Mouse (Mus musculus): ENCODE results near the gene Crym. TPM values are rescaled to one million over a fixed set of nuclear protein-coding genes. Genes with fewer than 3 reads are reported as not detected.
A peak's percentile ranks its signal among the peaks of the same experiment; 100 is the strongest.

Crym gene
- polyA plus RNA-seq, 1 experiment from 2014 or later = 0.44 TPM

- Histone ChIP-seq H3K4me1 (replicated peaks) (0 out of 2 replicates have a peak, but pooled peaks cover 3% of the 10 kb centered on the region), H3K27ac (no peak overlapping the region; the same call in 1 of the 2 replicates), H3K4me3 (replicated peaks) (no peak overlapping the region), H3K9me3 (replicated peaks) (no peaks in the 10 kb centered on the region), H3K9ac (no peak overlapping the region), H3K27me3 (no peaks in the 10 kb centered on the region), H3K36me3 (no peaks in the 10 kb centered on the region), H3K4me2 (no peak overlapping the region)
- DNase-seq (no peak), ATAC-seq (ENCODE audit: low read depth) (no peak)
- 68% methylated on average over 5 of the region's 5 CpGs for WGBS (ENCODE audit: insufficient replicate concordance)
These were observed 13.0 kb downstream of the Crym start for GRCm38 (mm10) chr7:120188946-120189345.

GRCm38 (mm10) chr7:120182891-120183290, 19.0 kb downstream of the Crym start:
- no peak overlapping the region for H3K27ac ChIP-seq
- H3K27me3 ChIP-seq = no peaks in the 10 kb centered on the region
- no peak overlapping the region for H3K4me3 ChIP-seq (replicated peaks)
- no peak for DNase-seq
- ATAC-seq (ENCODE audit: low read depth) = no peak
- no peaks in the 10 kb centered on the region for H3K9me3 ChIP-seq (replicated peaks)
- no peak overlapping the region for H3K4me2 ChIP-seq
- no peak overlapping the region for H3K9ac ChIP-seq
- no peaks in the 10 kb centered on the region for H3K36me3 ChIP-seq
- no peaks in the 10 kb centered on the region for H3K4me1 ChIP-seq (replicated peaks)

DNA sequence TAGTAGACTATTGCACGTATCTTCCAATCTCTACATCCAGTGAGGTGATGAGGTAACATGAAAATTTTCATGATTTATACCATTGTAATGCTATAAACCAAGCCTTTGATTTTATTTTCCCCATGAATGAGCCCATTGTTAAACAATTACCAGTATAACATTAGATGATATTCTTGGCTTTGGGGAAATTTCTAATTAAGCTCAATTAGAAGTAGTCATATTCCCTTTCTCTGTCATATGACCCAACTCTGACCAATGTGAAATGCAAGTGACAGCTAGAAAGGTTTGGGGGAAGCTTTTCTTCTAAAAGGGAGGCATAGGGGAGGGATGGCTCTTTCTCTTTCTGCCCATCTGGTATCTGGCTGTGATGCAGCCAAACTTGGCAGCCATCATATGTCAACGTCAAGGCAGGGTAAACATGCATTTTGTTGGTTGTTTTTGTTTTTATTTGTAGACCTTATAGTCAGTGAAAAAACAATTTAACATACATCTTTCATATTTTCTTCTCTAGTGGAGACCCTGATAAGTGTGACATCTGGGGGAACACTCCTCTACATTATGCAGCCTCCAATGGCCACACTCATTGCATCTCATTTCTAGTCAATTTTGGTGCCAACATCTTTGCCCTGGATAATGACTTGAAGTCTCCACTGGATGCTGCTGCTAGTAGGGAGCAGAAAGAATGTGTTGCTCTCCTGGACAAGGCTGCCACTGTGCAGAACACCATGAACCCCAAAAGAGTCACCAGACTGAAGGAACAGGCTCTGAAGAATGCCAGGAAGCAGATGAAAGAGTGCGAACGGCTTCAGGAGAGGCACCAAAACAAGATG, 20.3 kb downstream of the Crym start:
- Histone ChIP-seq H3K4me3 (replicated peaks) (no peak overlapping the region), H3K9ac (no peak overlapping the region), H3K27ac (no peak overlapping the region), H3K4me1 (replicated peaks) (no peaks in the 10 kb centered on the region), H3K4me2 (no peak overlapping the region), H3K27me3 (no peaks in the 10 kb centered on the region), H3K9me3 (replicated peaks) (no peaks in the 10 kb centered on the region), H3K36me3 (no peaks in the 10 kb centered on the region)
- WGBS (ENCODE audit: insufficient replicate concordance) = 85% methylated on average over 4 of the region's 4 CpGs
- DNase-seq = no peak
- ATAC-seq (ENCODE audit: low read depth) = no peak

- ATAC-seq (ENCODE audit: low read depth) (no peak), DNase-seq (no peak)
- Histone ChIP-seq H3K4me3 (replicated peaks) (no peak overlapping the region), H3K9ac (no peak overlapping the region), H3K36me3 (no peaks in the 10 kb centered on the region), H3K9me3 (replicated peaks) (no peaks in the 10 kb centered on the region), H3K27me3 (no peaks in the 10 kb centered on the region), H3K27ac (no peak overlapping the region), H3K4me2 (no peak overlapping the region), H3K4me1 (replicated peaks) (no peaks in the 10 kb centered on the region)
- 56% methylated on average over 5 of the region's 5 CpGs for WGBS (ENCODE audit: insufficient replicate concordance)
These were observed 21.4 kb downstream of the Crym start for GRCm38 (mm10) chr7:120180547-120180946.

DNA sequence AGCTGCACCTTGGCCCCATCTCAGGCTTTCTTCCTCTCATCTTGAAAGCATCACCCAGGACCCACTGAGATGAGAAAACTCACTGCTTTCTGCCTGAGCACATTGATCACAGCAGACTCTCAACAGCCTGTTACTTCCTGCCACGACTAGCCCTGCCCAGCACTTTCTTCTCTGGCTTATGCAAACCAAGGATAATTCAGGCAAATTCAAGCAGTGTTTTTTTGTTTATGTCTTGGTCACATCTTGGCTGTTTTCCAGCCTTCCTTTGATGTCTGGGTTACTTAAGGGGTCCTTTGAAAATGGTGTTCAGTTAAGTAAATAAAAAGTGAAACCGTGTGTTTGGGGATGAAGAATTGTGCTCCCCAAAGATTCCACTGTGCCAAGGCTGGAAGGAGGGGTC, 23.0 kb downstream of the Crym start:
- ATAC-seq (ENCODE audit: low read depth) = no peak
- Histone ChIP-seq H3K9ac (no peak overlapping the region), H3K4me3 (replicated peaks) (no peak overlapping the region), H3K4me1 (replicated peaks) (no peaks in the 10 kb centered on the region), H3K4me2 (no peak overlapping the region), H3K27me3 (no peaks in the 10 kb centered on the region), H3K27ac (no peak overlapping the region), H3K9me3 (replicated peaks) (no peaks in the 10 kb centered on the region), H3K36me3 (no peaks in the 10 kb centered on the region)
- WGBS (ENCODE audit: insufficient replicate concordance) = 12% methylated on average over 2 of the region's 2 CpGs
- DNase-seq = no peak

- Histone ChIP-seq H3K4me2 (no peak overlapping the region), H3K27me3 (no peaks in the 10 kb centered on the region), H3K4me1 (replicated peaks) (no peaks in the 10 kb centered on the region; the same call in 1 of the 2 replicates), H3K36me3 (no peaks in the 10 kb centered on the region), H3K27ac (no peak overlapping the region), H3K9ac (no peak overlapping the region), H3K4me3 (replicated peaks) (no peak overlapping the region), H3K9me3 (replicated peaks) (no peaks in the 10 kb centered on the region)
- no peak for ATAC-seq (ENCODE audit: low read depth)
- no peak for DNase-seq
- 58% methylated on average over 3 of the region's 3 CpGs for WGBS (ENCODE audit: insufficient replicate concordance)
These were observed 24.3 kb downstream of the Crym start for GRCm38 (mm10) chr7:120177611-120178010.

- Histone ChIP-seq H3K4me2 (peak overlapping the region; percentile 44), H3K4me1 (replicated peaks) (no peaks in the 10 kb centered on the region; the same call in 1 of the 2 replicates), H3K27ac (no peak overlapping the region), H3K27me3 (no peaks in the 10 kb centered on the region), H3K9me3 (replicated peaks) (no peaks in the 10 kb centered on the region), H3K9ac (peak overlapping the region; percentile 49), H3K36me3 (no peaks in the 10 kb centered on the region), H3K4me3 (replicated peaks) (peak overlapping the region; percentile 45)
- DNase-seq (no peak), ATAC-seq (ENCODE audit: low read depth) (peak; percentile 36; the same call in 1 of the 2 replicates)
- WGBS (ENCODE audit: insufficient replicate concordance) = 55% methylated on average over 11 of the region's 11 CpGs
These were observed 27.0 kb downstream of the Crym start for GRCm38 (mm10) chr7:120174723-120175504.

- 61% methylated on average over 10 of the region's 10 CpGs for WGBS (ENCODE audit: insufficient replicate concordance)
- peak within 1 kb of the TSS; percentile 64 for H3K27ac ChIP-seq
- no peaks in the 10 kb centered on the region for H3K27me3 ChIP-seq
- ATAC-seq (ENCODE audit: low read depth) (peak; percentile 86), DNase-seq (peak; percentile 4)
- H3K9me3 ChIP-seq (replicated peaks) = no peaks in the 10 kb centered on the region
- no peaks in the 10 kb centered on the region for H3K36me3 ChIP-seq
- H3K9ac ChIP-seq = peak within 1 kb of the TSS; percentile 49
- no peaks in the 10 kb centered on the region; the same call in 1 of the 2 replicates for H3K4me1 ChIP-seq (replicated peaks)
- H3K4me2 ChIP-seq = peak within 1 kb of the TSS; percentile 44
- peak within 1 kb of the TSS; percentile 45 for H3K4me3 ChIP-seq (replicated peaks)
These were observed 28.2 kb downstream of the Crym start, which contains the start of gene Anks4b for GRCm38 (mm10) chr7:120173603-120174244. Anks4b (plus strand) TSS chr7:120173858.

- Histone ChIP-seq H3K9ac (no peak overlapping the region), H3K4me2 (no peak overlapping the region), H3K36me3 (no peaks in the 10 kb centered on the region), H3K27ac (no peak overlapping the region), H3K4me3 (replicated peaks) (no peak overlapping the region), H3K9me3 (replicated peaks) (no peaks in the 10 kb centered on the region), H3K4me1 (replicated peaks) (no peaks in the 10 kb centered on the region; the same call in 1 of the 2 replicates), H3K27me3 (no peaks in the 10 kb centered on the region)
- DNase-seq = no peak
- ATAC-seq (ENCODE audit: low read depth) = no peak
- 68% methylated on average over 1 of the region's 1 CpGs for WGBS (ENCODE audit: insufficient replicate concordance)
These were observed 29.7 kb downstream of the Crym start for GRCm38 (mm10) chr7:120172188-120172700.

DNA sequence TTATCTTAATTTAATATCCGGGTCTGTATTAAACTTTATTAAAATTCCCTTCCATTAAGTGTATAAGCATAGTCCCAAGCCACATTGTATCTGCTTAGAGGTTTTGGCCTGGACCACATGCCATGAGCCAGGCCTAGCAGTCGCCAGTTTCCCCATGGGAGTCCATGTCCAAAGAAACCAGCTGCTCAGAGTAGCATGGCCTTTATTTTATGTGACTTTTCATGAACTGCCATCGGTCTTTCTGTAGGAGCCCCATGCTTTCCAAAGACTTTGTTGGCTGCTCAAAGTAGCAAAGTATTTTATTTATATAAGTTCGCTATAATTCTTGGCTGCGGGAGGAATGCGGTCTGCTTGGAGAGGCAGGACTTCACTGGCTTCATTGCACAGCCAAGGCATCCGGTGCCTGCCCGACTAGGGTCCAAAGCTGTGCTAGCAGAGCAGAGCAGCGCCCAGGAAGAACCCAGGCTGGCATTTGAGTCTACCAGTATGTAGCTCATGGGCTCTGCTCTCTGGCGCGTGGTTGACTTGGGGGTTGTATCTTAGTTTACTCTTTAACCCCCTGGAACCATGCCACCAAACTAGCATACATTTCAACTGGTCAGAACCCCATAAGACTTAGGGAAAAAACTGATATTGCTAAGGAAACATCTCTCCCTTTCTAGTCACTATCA, 38.2 kb downstream of the Crym start:
- Histone ChIP-seq H3K4me1 (replicated peaks) (no peaks in the 10 kb centered on the region), H3K9me3 (replicated peaks) (no peaks in the 10 kb centered on the region), H3K4me2 (no peak overlapping the region), H3K9ac (no peak overlapping the region), H3K36me3 (no peaks in the 10 kb centered on the region), H3K27me3 (no peaks in the 10 kb centered on the region), H3K4me3 (replicated peaks) (no peak overlapping the region), H3K27ac (no peak overlapping the region)
- ATAC-seq (ENCODE audit: low read depth) (no peak), DNase-seq (no peak)
- 74% methylated on average over 11 of the region's 11 CpGs for WGBS (ENCODE audit: insufficient replicate concordance)

Data from liver, embryonic 13.5 days (tissue).